ENCODE assay signal across 25 mouse cellular contexts in genomic region chr1:89509196-89509595, GRCm38 (mm10).
"Had no signal": no experiment of that assay in that cellular context is flagged by ENCODE, and none has a peak within 500 bp of the region (broad histone marks: within the 10 kb centered on the region; RNA-seq: fewer than 3 reads in every experiment).

No protein-coding gene starts in this region.

- DNase-seq: cerebellum, adult 2 months; cerebellum, adult 8-10 months; cerebellum, adult 9-10 months; cerebellum, adult 9-11 months; cerebellum, postnatal 10 days; cerebellum, postnatal 14 days; cerebellum, postnatal 25 days; cerebellum, postnatal 36 days; embryo, embryonic 11 days; forebrain, postnatal 0 days; gastrocnemius, adult 2 months; gastrocnemius, postnatal 10 days; gastrocnemius, postnatal 14 days; gastrocnemius, postnatal 25 days; gastrocnemius, postnatal 36 days; heart, adult 11 months; heart, adult 18-20 months; heart, adult 2 months had no signal

- H3K9me3 ChIP-seq: embryonic facial prominence, embryonic 12.5 days; embryonic facial prominence, embryonic 13.5 days; forebrain, embryonic 10.5 days; forebrain, embryonic 12.5 days; forebrain, embryonic 15.5 days had no signal

- H3K36me3 ChIP-seq: embryonic facial prominence, embryonic 12.5 days; embryonic facial prominence, embryonic 13.5 days; forebrain, embryonic 12.5 days; forebrain, embryonic 15.5 days had no signal

- H3K27ac ChIP-seq: embryonic facial prominence, embryonic 12.5 days; embryonic facial prominence, embryonic 13.5 days; forebrain, embryonic 12.5 days; forebrain, embryonic 13.5 days; forebrain, embryonic 15.5 days; heart, adult 2 months had no signal

- H3K27me3 ChIP-seq: embryonic facial prominence, embryonic 12.5 days; embryonic facial prominence, embryonic 13.5 days had no signal

- H3K9ac ChIP-seq: embryonic facial prominence, embryonic 12.5 days; embryonic facial prominence, embryonic 13.5 days; forebrain, embryonic 12.5 days; forebrain, embryonic 15.5 days; forebrain, postnatal 0 days had no signal

- H3K4me2 ChIP-seq: embryonic facial prominence, embryonic 12.5 days; embryonic facial prominence, embryonic 13.5 days; forebrain, embryonic 12.5 days; forebrain, embryonic 13.5 days; forebrain, embryonic 15.5 days had no signal

- H3K4me3 ChIP-seq: embryonic facial prominence, embryonic 12.5 days; embryonic facial prominence, embryonic 13.5 days; erythroblast, embryonic 14.5 days; forebrain, embryonic 10.5 days; forebrain, embryonic 12.5 days; forebrain, embryonic 13.5 days; forebrain, embryonic 15.5 days; gastrocnemius, adult 2 months; heart, adult 2 months had no signal
